Mouse (Mus musculus) midbrain, embryonic 16.5 days (tissue): Measurements from ENCODE around the gene Eif4g3. TPM values are rescaled to one million over a fixed set of nuclear protein-coding genes. Genes with fewer than 3 reads are reported as not detected.

Source experiments
- ATAC-seq: fragments of 200-750 bp; cut with Nextera tagmentation; 2 replicates; pipeline ENCODE4 v1.8.0; 2017; ENCODE audit warnings: moderate TSS enrichment
- H3K27ac ChIP-seq: fragments of 300-500 bp; sonication (generic); 2 replicates; pipeline ENCODE4 v1.5.1; 2014; ENCODE audit warnings: mild to moderate bottlenecking, low read length, mixed read lengths
- H3K27me3 ChIP-seq: fragments of 300-500 bp; sonication (generic); 2 replicates; pipeline ENCODE4 v1.6.1; 2014; ENCODE audit warnings: low read depth, low read length, mixed read lengths; ENCODE audit not compliant: control insufficient read depth, insufficient read depth
- H3K36me3 ChIP-seq: fragments of 300-500 bp; sonication (generic); 2 replicates; pipeline ENCODE4 v1.6.1; 2014; ENCODE audit warnings: mild to moderate bottlenecking, low read length, moderate library complexity, mixed read lengths; ENCODE audit not compliant: control insufficient read depth, insufficient read depth
- H3K4me1 ChIP-seq: fragments of 300-500 bp; sonication (generic); 2 replicates; pipeline ENCODE4 v1.6.1; 2014; ENCODE audit warnings: mild to moderate bottlenecking, low read length, mixed read lengths; ENCODE audit not compliant: control insufficient read depth, insufficient read depth
- H3K4me2 ChIP-seq: fragments of 300-500 bp; sonication (generic); 2 replicates; pipeline ENCODE4 v1.6.1; 2014; ENCODE audit warnings: mild to moderate bottlenecking, low read length, mixed read lengths
- H3K4me3 ChIP-seq: fragments of 300-500 bp; sonication (generic); 2 replicates; pipeline ENCODE4 v1.5.1; 2014; ENCODE audit warnings: low read depth, mild to moderate bottlenecking, low read length, moderate library complexity, mixed read lengths
- H3K9ac ChIP-seq: fragments of 300-500 bp; sonication (generic); 2 replicates; pipeline ENCODE4 v1.6.1; 2014; ENCODE audit warnings: low read depth, low read length, mixed read lengths
- H3K9me3 ChIP-seq: fragments of 300-500 bp; sonication (generic); replicated peaks from 2 replicates; pipeline ENCODE4 v1.6.1; 2014; ENCODE audit warnings: mild to moderate bottlenecking, low read length, mixed read lengths; ENCODE audit not compliant: control insufficient read depth, poor library complexity, severe bottlenecking
- WGBS: fragments of 180-500 bp; shearing (Covaris S2); extraction: QIAGEN DNeasy Blood & Tissue Kit; methylation state at CpG from one replicate; pipeline ENCODE4 v1.1.7; 2014; 5-methylcytosine and 5-hydroxymethylcytosine counted together
- polyA plus RNA-seq: library from polyadenylated mRNA; unstranded; fragments of >200 nt; fragmentation: Nextera tagmentation; extraction: Ambion mirVana; gene quantifications from 2 replicates; pipeline ENCODE4 v1.2.1, GENCODE M21; 2015

Gene Eif4g3
- polyA plus RNA-seq, 1 experiment from 2014 or later = 48.7 TPM

GRCm38 (mm10) chr4:138104967-138105366 lies 112.1 kb downstream of the Eif4g3 start:
- 94% methylated on average over 3 of the region's 3 CpGs for WGBS
- no peaks in the 10 kb centered on the region for H3K9me3 ChIP-seq
- no peak overlapping the region for H3K9ac ChIP-seq
- no peaks in the 10 kb centered on the region for H3K27me3 ChIP-seq
- peaks cover 21% of the 10 kb centered on the region for H3K36me3 ChIP-seq
- no peak overlapping the region for H3K4me3 ChIP-seq
- H3K4me2 ChIP-seq = no peak overlapping the region
- no peak overlapping the region for H3K27ac ChIP-seq
- ATAC-seq = no peak
- 0 out of 2 replicates have a peak, but pooled peaks cover 2% of the 10 kb centered on the region for H3K4me1 ChIP-seq

DNA sequence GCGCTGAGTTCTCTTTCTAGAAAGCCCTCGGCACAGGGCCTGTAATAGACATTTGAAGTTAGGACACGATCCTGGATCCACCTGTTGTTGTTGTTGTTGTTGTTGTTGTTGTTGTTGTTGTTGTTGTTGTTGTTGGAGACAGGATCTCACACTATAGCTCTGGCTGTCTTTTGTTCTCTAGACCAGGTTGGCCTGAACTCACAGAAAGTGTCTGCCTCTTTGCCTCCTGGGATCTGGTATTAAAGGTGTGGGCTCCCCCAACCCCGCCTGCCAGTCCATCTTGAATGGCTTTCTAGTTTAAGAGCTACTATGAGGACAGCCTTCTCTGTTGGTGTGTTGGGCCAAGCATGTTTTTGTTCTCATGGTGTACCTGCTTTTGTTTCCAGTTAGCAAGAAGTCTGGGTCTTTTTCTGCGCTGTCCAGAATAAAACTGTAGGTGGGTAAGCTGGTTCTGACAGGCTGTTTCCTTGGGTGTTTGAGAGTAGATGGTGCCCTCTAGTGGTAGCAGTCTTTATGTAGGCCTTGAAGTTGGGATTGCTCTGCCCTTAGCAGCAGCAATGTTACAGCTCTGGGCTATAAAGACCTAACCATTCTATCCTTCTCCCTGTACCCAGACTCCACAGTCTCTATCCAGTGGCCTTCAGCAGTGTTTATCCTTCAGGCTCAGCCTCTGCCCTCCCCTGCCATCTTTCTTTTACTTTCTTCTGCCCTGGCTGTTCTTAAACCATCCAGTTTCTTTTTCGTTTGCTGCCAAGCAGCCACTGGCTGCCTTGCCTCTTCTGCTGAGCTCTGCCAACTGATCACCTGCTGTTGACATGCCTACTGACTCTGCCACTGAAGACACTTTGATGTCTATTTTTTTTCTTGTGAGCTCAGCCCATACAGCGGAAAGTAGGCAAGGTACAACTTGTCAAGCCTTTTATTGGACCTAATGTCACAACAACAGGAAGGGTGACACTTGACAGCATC lies 114.9 kb downstream of the Eif4g3 start:
- Histone ChIP-seq H3K27me3 (no peaks in the 10 kb centered on the region), H3K4me3 (no peak overlapping the region), H3K4me2 (no peak overlapping the region), H3K27ac (no peak overlapping the region; the same call in 1 of the 2 replicates), H3K36me3 (peaks cover 21% of the 10 kb centered on the region), H3K9ac (no peak overlapping the region), H3K4me1 (0 out of 2 replicates have a peak, but pooled peaks cover 2% of the 10 kb centered on the region), H3K9me3 (no peaks in the 10 kb centered on the region)
- ATAC-seq = peak; percentile 73; the same call in 1 of the 2 replicates
- 82% methylated on average over 7 of the region's 7 CpGs for WGBS

GRCm38 (mm10) chr4:138108541-138108940 lies 115.7 kb downstream of the Eif4g3 start:
- no peak overlapping the region for H3K4me3 ChIP-seq
- H3K9ac ChIP-seq = no peak overlapping the region
- WGBS = 69% methylated on average over 2 of the region's 2 CpGs
- H3K27me3 ChIP-seq = no peaks in the 10 kb centered on the region
- H3K36me3 ChIP-seq = peaks cover 16% of the 10 kb centered on the region
- ATAC-seq = no peak
- no peak overlapping the region for H3K27ac ChIP-seq
- no peaks in the 10 kb centered on the region for H3K9me3 ChIP-seq
- H3K4me2 ChIP-seq = no peak overlapping the region
- H3K4me1 ChIP-seq = 0 out of 2 replicates have a peak, but pooled peaks cover 2% of the 10 kb centered on the region

- ATAC-seq = no peak
- Histone ChIP-seq H3K4me3 (no peak overlapping the region), H3K4me2 (no peak overlapping the region), H3K36me3 (peaks cover 16% of the 10 kb centered on the region), H3K9ac (no peak overlapping the region), H3K27ac (no peak overlapping the region), H3K9me3 (no peaks in the 10 kb centered on the region), H3K27me3 (no peaks in the 10 kb centered on the region), H3K4me1 (0 out of 2 replicates have a peak, but pooled peaks cover 2% of the 10 kb centered on the region)
- 46% methylated on average over 3 of the region's 3 CpGs for WGBS
Measured at GRCm38 (mm10) chr4:138109332-138109731, 116.5 kb downstream of the Eif4g3 start.

GRCm38 (mm10) chr4:138111858-138112257 lies 119.0 kb downstream of the Eif4g3 start:
- ATAC-seq = no peak
- no peak overlapping the region for H3K9ac ChIP-seq
- no peak overlapping the region for H3K4me2 ChIP-seq
- no peaks in the 10 kb centered on the region; the same call in none of the 2 replicates for H3K36me3 ChIP-seq
- no peaks in the 10 kb centered on the region for H3K27me3 ChIP-seq
- no peak overlapping the region for H3K27ac ChIP-seq
- 82% methylated on average over 5 of the region's 5 CpGs for WGBS
- H3K4me3 ChIP-seq = no peak overlapping the region
- no peaks in the 10 kb centered on the region for H3K9me3 ChIP-seq
- 0 out of 2 replicates have a peak, but pooled peaks cover 2% of the 10 kb centered on the region for H3K4me1 ChIP-seq

DNA sequence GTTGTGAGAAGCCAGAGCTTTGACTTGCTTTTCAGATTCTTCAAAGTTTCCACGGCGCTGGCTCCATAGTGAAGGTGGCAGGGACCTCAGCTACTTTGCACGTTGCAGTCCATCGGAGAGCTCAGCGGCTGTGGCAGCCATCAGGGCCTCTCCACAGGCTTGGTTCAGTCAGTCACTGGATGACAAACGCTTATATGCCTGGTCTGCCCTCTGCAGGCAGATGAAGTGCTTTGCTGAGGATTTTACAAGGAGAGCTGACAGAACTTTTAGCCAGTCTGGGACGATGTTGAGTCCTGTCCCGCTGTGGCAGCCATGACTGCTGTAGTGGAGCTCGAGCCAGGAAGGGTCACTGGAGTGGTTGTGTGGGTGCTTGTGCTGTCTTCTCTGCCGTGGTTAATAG lies 126.9 kb downstream of the Eif4g3 start:
- no peak overlapping the region for H3K9ac ChIP-seq
- 0 out of 2 replicates have a peak overlapping the region, but pooled peaks have one; percentile 7 for H3K27ac ChIP-seq
- no peaks in the 10 kb centered on the region for H3K4me1 ChIP-seq
- H3K36me3 ChIP-seq = no peaks in the 10 kb centered on the region
- no peak overlapping the region for H3K4me3 ChIP-seq
- no peaks in the 10 kb centered on the region for H3K9me3 ChIP-seq
- 0 out of 2 replicates have a peak, but pooled peaks have one; percentile 45 for ATAC-seq
- no peak overlapping the region for H3K4me2 ChIP-seq
- H3K27me3 ChIP-seq = no peaks in the 10 kb centered on the region
- whole genome bisulfite sequencing = 43% methylated on average over 10 of the region's 10 CpGs

- WGBS = 73% methylated on average over 7 of the region's 7 CpGs
Measured at GRCm38 (mm10) chr4:138124046-138124445, 131.2 kb downstream of the Eif4g3 start.

GRCm38 (mm10) chr4:138127371-138127770 lies 134.5 kb downstream of the Eif4g3 start:
- WGBS = 94% methylated on average over 5 of the region's 5 CpGs
- Histone ChIP-seq H3K27ac (no peak overlapping the region), H3K4me1 (peaks cover 4% of the 10 kb centered on the region), H3K4me3 (no peak overlapping the region), H3K9ac (no peak overlapping the region), H3K36me3 (peaks cover 3% of the 10 kb centered on the region), H3K27me3 (no peaks in the 10 kb centered on the region), H3K9me3 (no peaks in the 10 kb centered on the region), H3K4me2 (no peak overlapping the region)
- no peak for ATAC-seq

More at GRCm38 (mm10) chr4:138124046-138124445, 131.2 kb downstream of the Eif4g3 start:
- Histone ChIP-seq H3K27ac (no peak overlapping the region), H3K4me2 (no peak overlapping the region), H3K4me3 (no peak overlapping the region), H3K36me3 (peaks cover 3% of the 10 kb centered on the region), H3K9me3 (no peaks in the 10 kb centered on the region), H3K27me3 (no peaks in the 10 kb centered on the region), H3K9ac (no peak overlapping the region), H3K4me1 (no peaks in the 10 kb centered on the region)
- no peak for ATAC-seq

DNA sequence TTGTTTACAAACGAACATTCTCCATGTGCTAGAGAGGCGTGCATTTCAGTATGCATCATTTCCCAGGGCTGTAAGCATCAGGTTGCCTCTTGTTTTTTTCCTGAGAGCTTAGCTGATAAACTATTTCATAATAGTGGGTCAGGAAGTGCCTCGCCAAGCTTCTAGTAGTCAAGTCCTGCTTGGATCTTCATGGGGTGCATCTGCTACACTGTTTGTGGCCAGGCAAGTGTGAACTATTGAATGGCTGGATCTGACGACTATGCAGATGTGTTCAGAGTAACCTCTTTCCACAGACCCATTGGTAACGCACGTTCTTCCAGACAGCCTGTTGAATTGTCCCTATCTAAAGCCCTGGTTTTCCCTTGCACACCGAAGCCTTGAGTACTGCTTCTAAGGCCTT lies 135.0 kb downstream of the Eif4g3 start:
- peaks cover 3% of the 10 kb centered on the region for H3K36me3 ChIP-seq
- no peak for ATAC-seq
- 83% methylated on average over 7 of the region's 7 CpGs for WGBS
- no peak overlapping the region for H3K4me2 ChIP-seq
- H3K4me3 ChIP-seq = no peak overlapping the region
- no peak overlapping the region for H3K27ac ChIP-seq
- H3K4me1 ChIP-seq = peaks cover 4% of the 10 kb centered on the region
- no peaks in the 10 kb centered on the region for H3K9me3 ChIP-seq
- H3K9ac ChIP-seq = no peak overlapping the region
- no peaks in the 10 kb centered on the region for H3K27me3 ChIP-seq
